Comparison of ENCODE assay signal across 20 mouse cellular contexts in genomic region chr2:68825326-68826020, GRCm38 (mm10). TPM values are rescaled to one million over a fixed set of nuclear protein-coding genes. Genes with fewer than 3 reads are reported as not detected.
DNase-seq lines count a peak whose midpoint lies in the region; ATAC-seq lines count a peak whose summit lies in the region.
"Had no signal": no experiment of that assay in that cellular context is flagged by ENCODE, and none has a peak within 500 bp of the region (broad histone marks: within the 10 kb centered on the region; RNA-seq: fewer than 3 reads in every experiment).

No protein-coding gene starts in this region.

- H3K27me3 ChIP-seq in splenic B cell, adult 2 months (ENCODE audit: control insufficient read depth, insufficient read depth, low read length, poor library complexity, severe bottlenecking) = no peaks in the 10 kb centered on the region
- H3K27me3 ChIP-seq: embryonic facial prominence, embryonic 13.5 days; forebrain, embryonic 15.5 days; heart, embryonic 12.5 days; limb, embryonic 15.5 days; neural tube, embryonic 13.5 days; stomach, embryonic 15.5 days had no signal

- H3K36me3 ChIP-seq in splenic B cell, adult 2 months (ENCODE audit: control insufficient read depth, insufficient read depth, low read length, poor library complexity, severe bottlenecking) = no peaks in the 10 kb centered on the region
- H3K36me3 ChIP-seq: embryonic facial prominence, embryonic 13.5 days; forebrain, embryonic 15.5 days; heart, embryonic 12.5 days; limb, embryonic 15.5 days; neural tube, embryonic 13.5 days; stomach, embryonic 15.5 days had no signal

- peak; percentile 23 for DNase-seq in lung, postnatal 25 days (ENCODE audit: low spot score)
- DNase-seq in lung, postnatal 10 days = no peak
- peak; percentile 54 for DNase-seq in splenic B cell, adult 2 months (ENCODE audit: low read depth, low spot score)
- no peak for DNase-seq in right cerebral cortex, adult 2 months (ENCODE audit: low spot score in 2 of 2)
- no peak for DNase-seq in neural tube, embryonic 10.5 days (ENCODE audit: extremely low spot score, low spot score)
- no peak for DNase-seq in adrenal gland, postnatal 4 days (ENCODE audit: low spot score in 2 of 2)
- DNase-seq: cerebellum, adult 9-11 months; midbrain, embryonic 14.5 days; right cerebral cortex, postnatal 14 days; thymus, postnatal 36 days had no signal

- ATAC-seq in hematopoietic stem cell, adult 5-6 weeks (replicated peaks in 1 of 2; ENCODE audit: insufficient read depth in 1 of 2, low FRiP score in 2 of 2, low TSS enrichment in 1 of 2, low read depth in 1 of 2, poor library complexity in 2 of 2, severe bottlenecking in 2 of 2) = peak; percentile 98 to 99
- ATAC-seq in megakaryocyte, adult 5-6 weeks (ENCODE audit: poor library complexity, severe bottlenecking) = peak; percentile 95
- ATAC-seq: CD4-positive, CD25-positive, alpha-beta regulatory T cell, adult 4 months; forebrain, embryonic 15.5 days; intestine, embryonic 16.5 days had no signal

RNA-seq across cellular contexts. Expression of gene Cers6, which starts 35.8 kb away (rescaled TPM):
- total RNA-seq in hematopoietic stem cell, adult 5-6 weeks (2017) = 8.7 and 16.6 TPM in 2 replicates
- 133 and 146 TPM in 2 replicates for total RNA-seq in megakaryocyte, adult 5-6 weeks (2015)
- total RNA-seq in megakaryocyte, adult 5-6 weeks (2017) = 64.6 and 82.4 TPM in 2 replicates
- 10 to 100 TPM; 14.6 to 17.4 TPM for total RNA-seq in adrenal gland, postnatal 4 days (2021)

Comparison
In these comparisons a context has a peak if more than half of its experiments do, and no peak if none do; other contexts are left out.
1. DNase-seq: peak in lung, postnatal 25 days (single experiment) and splenic B cell, adult 2 months (single experiment); none in lung, postnatal 10 days (single experiment), right cerebral cortex, adult 2 months (0 of 2), neural tube, embryonic 10.5 days (single experiment) and adrenal gland, postnatal 4 days (0 of 2).